In genomic region chr9:97322846-97323245, GRCm38 (mm10) we compare ENCODE assay signal across 10 mouse cellular contexts. TPM values are rescaled to one million over a fixed set of nuclear protein-coding genes. Genes with fewer than 3 reads are reported as not detected.
DNase-seq lines count a peak whose midpoint lies in the region; ATAC-seq and TF ChIP-seq lines count a peak whose summit lies in the region.
"Had no signal": no experiment of that assay in that cellular context is flagged by ENCODE, and none has a peak within 500 bp of the region (broad histone marks: within the 10 kb centered on the region; RNA-seq: fewer than 3 reads in every experiment).

No protein-coding gene starts in this region.

- H3K4me1 ChIP-seq in forebrain, embryonic 11.5 days (replicated peaks; ENCODE audit: control insufficient read depth, insufficient read depth, low read length) = no peaks in the 10 kb centered on the region
- H3K4me1 ChIP-seq in forebrain, embryonic 10.5 days = no peaks in the 10 kb centered on the region
- no peaks in the 10 kb centered on the region for H3K4me1 ChIP-seq in lung, postnatal 0 days (ENCODE audit: insufficient read depth, low read depth, low read length)

- H3K27ac ChIP-seq in forebrain, embryonic 11.5 days (ENCODE audit: low read depth, low read length) = no peak overlapping the region
- no peak overlapping the region for H3K27ac ChIP-seq in forebrain, embryonic 10.5 days
- no peak overlapping the region for H3K27ac ChIP-seq in lung, postnatal 0 days (ENCODE audit: low read length)

- no peak overlapping the region for H3K9ac ChIP-seq in forebrain, embryonic 11.5 days (ENCODE audit: low read length)
- no peak overlapping the region for H3K9ac ChIP-seq in lung, postnatal 0 days (replicated peaks; ENCODE audit: low read depth)

- H3K27me3 ChIP-seq in forebrain, embryonic 11.5 days (ENCODE audit: control insufficient read depth, insufficient read depth, low read length) = no peaks in the 10 kb centered on the region
- H3K27me3 ChIP-seq in forebrain, embryonic 10.5 days (ENCODE audit: poor library complexity, severe bottlenecking) = no peaks in the 10 kb centered on the region
- no peaks in the 10 kb centered on the region for H3K27me3 ChIP-seq in lung, postnatal 0 days (replicated peaks; ENCODE audit: insufficient read depth, low read length)

- no peak for DNase-seq in forebrain, embryonic 11.5 days (ENCODE audit: low spot score)
- no peak for DNase-seq in forebrain, embryonic 10.5 days (ENCODE audit: extremely low spot score, low spot score)
- peak; percentile 50 to 51 for DNase-seq in left cerebral cortex, postnatal 25 days (ENCODE audit: low spot score in 2 of 2)
- DNase-seq in left cerebral cortex, postnatal 4 days = no peak
- peak; percentile 69 for DNase-seq in R1 (ENCODE audit: low read depth, low spot score)
- DNase-seq in lung, postnatal 0 days (ENCODE audit: low spot score) = peak; percentile 50
- no peak for DNase-seq in gastrocnemius, postnatal 4 days (ENCODE audit: low spot score in 2 of 2)

- intact Hi-C loops in left cerebral cortex, postnatal 25 days (cut with DNase I) = loop anchor here (1.0 to 2.0 kb wide), 2 partner anchors 17 to 152 kb away; no protein-coding TSS in a partner anchor
- intact Hi-C loops in left cerebral cortex, postnatal 4 days (cut with DNase I) = no loop called here

- ATAC-seq in forebrain, embryonic 11.5 days (replicated peaks; ENCODE audit: low FRiP score) = 0 out of 2 replicates have a peak, but pooled peaks have one; percentile 33
- no peak for ATAC-seq in lung, postnatal 0 days
- no peak for ATAC-seq in activated CD4-positive, CD25-positive, alpha-beta regulatory T cell, adult 4 months

- no peak for TF ChIP-seq EP300 in lung, postnatal 0 days (IDR thresholded peaks at IDR 0.05)

- no peak overlapping the region for H3K4me3 ChIP-seq in forebrain, embryonic 11.5 days (ENCODE audit: low read depth, low read length)
- no peak overlapping the region for H3K4me3 ChIP-seq in forebrain, embryonic 10.5 days
- H3K4me3 ChIP-seq in lung, postnatal 0 days (ENCODE audit: low read depth, low read length) = no peak overlapping the region
- H3K4me3 ChIP-seq: myocyte had no signal

- no peaks in the 10 kb centered on the region for H3K9me3 ChIP-seq in forebrain, embryonic 11.5 days (ENCODE audit: control insufficient read depth, low read length)
- no peaks in the 10 kb centered on the region for H3K9me3 ChIP-seq in forebrain, embryonic 10.5 days
- H3K9me3 ChIP-seq in lung, postnatal 0 days (ENCODE audit: low read length) = no peaks in the 10 kb centered on the region

- no peaks in the 10 kb centered on the region for H3K36me3 ChIP-seq in forebrain, embryonic 11.5 days (ENCODE audit: control insufficient read depth, insufficient read depth, low read length)
- no peaks in the 10 kb centered on the region for H3K36me3 ChIP-seq in forebrain, embryonic 10.5 days (replicated peaks)
- no peaks in the 10 kb centered on the region for H3K36me3 ChIP-seq in lung, postnatal 0 days (ENCODE audit: insufficient read depth, low read length)

- TF ChIP-seq CTCF in lung, postnatal 0 days (IDR thresholded peaks at IDR 0.05) = peak; percentile 79

- WGBS in forebrain, embryonic 11.5 days = 72% methylated on average over 3 of the region's 3 CpGs
- 81% methylated on average over 3 of the region's 3 CpGs for WGBS in forebrain, embryonic 10.5 days
- WGBS in lung, postnatal 0 days = 65% methylated on average over 3 of the region's 3 CpGs

- no peak overlapping the region for H3K4me2 ChIP-seq in forebrain, embryonic 11.5 days (ENCODE audit: low read depth, low read length, severe bottlenecking)
- H3K4me2 ChIP-seq in lung, postnatal 0 days (replicated peaks; ENCODE audit: low read depth, low read length) = no peak overlapping the region

RNA-seq across cellular contexts. Expression of gene Trim42, which starts 46.9 kb away (rescaled TPM):
- not detected in 2 replicates for polyA plus RNA-seq in forebrain, embryonic 11.5 days (2014; fragmentation: Nextera tagmentation; extraction: Ambion mirVana)
- polyA plus RNA-seq in forebrain, embryonic 10.5 days (2016; fragmentation: Nextera tagmentation; extraction: Ambion mirVana) = not detected in 2 replicates
- not detected for total RNA-seq in left cerebral cortex, postnatal 25 days (2021)
- total RNA-seq in left cerebral cortex, postnatal 4 days (2021) = not detected
- polyA plus RNA-seq in lung, postnatal 0 days (2015; fragmentation: Nextera tagmentation; extraction: Ambion mirVana) = not detected in 2 replicates
- not detected for total RNA-seq in gastrocnemius, postnatal 4 days (2021)
- polyA plus RNA-seq in activated CD4-positive, CD25-positive, alpha-beta regulatory T cell, adult 4 months (2017; shearing (Covaris generic)) = not detected
- total RNA-seq: heart, postnatal 14 days had no signal
- polyA plus RNA-seq: myocyte had no signal

Comparison
In these comparisons a context has a peak if more than half of its experiments do, and no peak if none do; other contexts are left out.
1. DNase-seq: peak in left cerebral cortex, postnatal 25 days (2 of 2), R1 (single experiment) and lung, postnatal 0 days (single experiment); none in forebrain, embryonic 11.5 days (single experiment), forebrain, embryonic 10.5 days (single experiment), left cerebral cortex, postnatal 4 days (single experiment) and gastrocnemius, postnatal 4 days (0 of 2).